Mouse (Mus musculus) neural tube, embryonic 15.5 days (tissue): Measurements from ENCODE around the gene Nlrc4. TPM values are rescaled to one million over a fixed set of nuclear protein-coding genes. Genes with fewer than 3 reads are reported as not detected.

Source experiments
- ATAC-seq: fragments of 200-750 bp; cut with Nextera tagmentation; 2 replicates; pipeline ENCODE4 v1.8.0; 2017; ENCODE audit warnings: mild to moderate bottlenecking, moderate TSS enrichment, moderate library complexity; ENCODE audit not compliant: low FRiP score
- H3K27ac ChIP-seq: fragments of 300-500 bp; sonication (generic); replicated peaks from 2 replicates; pipeline ENCODE4 v1.5.1; 2015; ENCODE audit warnings: mild to moderate bottlenecking, inconsistent platforms
- H3K27me3 ChIP-seq: fragments of 300-500 bp; sonication (generic); replicated peaks from 2 replicates; pipeline ENCODE4 v1.6.1; 2015; ENCODE audit warnings: inconsistent platforms
- H3K36me3 ChIP-seq: fragments of 300-500 bp; sonication (generic); 2 replicates; pipeline ENCODE4 v1.6.1; 2015; ENCODE audit warnings: inconsistent platforms
- H3K4me1 ChIP-seq: fragments of 300-500 bp; sonication (generic); 2 replicates; pipeline ENCODE4 v1.6.1; 2015; ENCODE audit warnings: inconsistent platforms
- H3K4me2 ChIP-seq: fragments of 300-500 bp; sonication (generic); 2 replicates; pipeline ENCODE4 v1.6.1; 2015; ENCODE audit warnings: inconsistent platforms, mild to moderate bottlenecking, moderate library complexity
- H3K4me3 ChIP-seq: fragments of 300-500 bp; sonication (generic); replicated peaks from 2 replicates; pipeline ENCODE4 v1.5.1; 2015; ENCODE audit warnings: mild to moderate bottlenecking, inconsistent platforms
- H3K9ac ChIP-seq: fragments of 300-500 bp; sonication (generic); replicated peaks from 2 replicates; pipeline ENCODE4 v1.6.1; 2015; ENCODE audit warnings: mild to moderate bottlenecking, inconsistent platforms
- H3K9me3 ChIP-seq: fragments of 300-500 bp; sonication (generic); replicated peaks from 2 replicates; pipeline ENCODE4 v1.6.1; 2016; ENCODE audit warnings: inconsistent platforms
- WGBS: fragments of 180-500 bp; shearing (Covaris S2); methylation state at CpG from one replicate; pipeline ENCODE4 v1.1.7; 2015; ENCODE audit warnings: mixed read lengths; 5-methylcytosine and 5-hydroxymethylcytosine counted together
- polyA plus RNA-seq: library from polyadenylated mRNA; unstranded; fragments of >200 nt; fragmentation: Nextera tagmentation; extraction: Ambion mirVana; gene quantifications from 2 replicates; pipeline ENCODE4 v1.2.1, GENCODE M21; 2015

Gene Nlrc4
- polyA plus RNA-seq, 1 experiment from 2014 or later = 0.37 TPM

GRCm38 (mm10) chr17:74463510-74463909, 4.6 kb upstream of the Nlrc4 start:
- no peaks in the 10 kb centered on the region for H3K36me3 ChIP-seq
- no peak overlapping the region for H3K4me2 ChIP-seq
- no peaks in the 10 kb centered on the region for H3K4me1 ChIP-seq
- no peak for ATAC-seq
- H3K9me3 ChIP-seq = no peaks in the 10 kb centered on the region
- no peak overlapping the region for H3K4me3 ChIP-seq
- no peaks in the 10 kb centered on the region for H3K27me3 ChIP-seq
- no peak overlapping the region for H3K9ac ChIP-seq
- no peak overlapping the region for H3K27ac ChIP-seq

GRCm38 (mm10) chr17:74457972-74458677, 817 bp downstream of the Nlrc4 start:
- no peaks in the 10 kb centered on the region for H3K36me3 ChIP-seq
- H3K27ac ChIP-seq = no peak overlapping the region
- H3K4me3 ChIP-seq = no peak overlapping the region
- 83% methylated on average over 10 of the region's 10 CpGs for WGBS
- ATAC-seq = no peak
- H3K9me3 ChIP-seq = no peaks in the 10 kb centered on the region
- no peak overlapping the region for H3K9ac ChIP-seq
- H3K4me2 ChIP-seq = no peak overlapping the region
- H3K4me1 ChIP-seq = no peaks in the 10 kb centered on the region
- no peaks in the 10 kb centered on the region for H3K27me3 ChIP-seq

GRCm38 (mm10) chr17:74456825-74457224, 2.1 kb downstream of the Nlrc4 start:
- Histone ChIP-seq H3K4me3 (no peak overlapping the region), H3K27me3 (no peaks in the 10 kb centered on the region), H3K9me3 (no peaks in the 10 kb centered on the region), H3K9ac (no peak overlapping the region), H3K4me2 (no peak overlapping the region), H3K4me1 (no peaks in the 10 kb centered on the region), H3K27ac (no peak overlapping the region), H3K36me3 (no peaks in the 10 kb centered on the region)
- no peak for ATAC-seq
- 94% methylated on average over 5 of the region's 5 CpGs for WGBS

GRCm38 (mm10) chr17:74455426-74455825, 3.5 kb downstream of the Nlrc4 start:
- Histone ChIP-seq H3K4me3 (no peak overlapping the region), H3K4me1 (no peaks in the 10 kb centered on the region), H3K27me3 (no peaks in the 10 kb centered on the region), H3K9ac (no peak overlapping the region), H3K4me2 (no peak overlapping the region), H3K9me3 (no peaks in the 10 kb centered on the region), H3K36me3 (no peaks in the 10 kb centered on the region), H3K27ac (no peak overlapping the region)
- ATAC-seq = no peak
- 92% methylated on average over 4 of the region's 4 CpGs for WGBS

- H3K9me3 ChIP-seq = no peaks in the 10 kb centered on the region
- no peak overlapping the region for H3K4me2 ChIP-seq
- no peak overlapping the region for H3K9ac ChIP-seq
- no peak for ATAC-seq
- no peak overlapping the region for H3K4me3 ChIP-seq
- H3K27me3 ChIP-seq = no peaks in the 10 kb centered on the region
- H3K36me3 ChIP-seq = no peaks in the 10 kb centered on the region
- H3K27ac ChIP-seq = no peak overlapping the region
- WGBS = 98% methylated on average over 1 of the region's 1 CpGs
- no peaks in the 10 kb centered on the region for H3K4me1 ChIP-seq
Observed at GRCm38 (mm10) chr17:74454660-74455059, 4.3 kb downstream of the Nlrc4 start.

- Histone ChIP-seq H3K4me2 (no peak overlapping the region), H3K27ac (no peak overlapping the region)
Observed at GRCm38 (mm10) chr17:74453928-74454327, 5.0 kb downstream of the Nlrc4 start.

GRCm38 (mm10) chr17:74449776-74450175, 9.2 kb downstream of the Nlrc4 start:
- Histone ChIP-seq H3K4me2 (no peak overlapping the region), H3K27ac (no peak overlapping the region), H3K9me3 (no peaks in the 10 kb centered on the region), H3K4me3 (no peak overlapping the region), H3K9ac (no peak overlapping the region), H3K27me3 (no peaks in the 10 kb centered on the region), H3K36me3 (no peaks in the 10 kb centered on the region), H3K4me1 (no peaks in the 10 kb centered on the region)
- ATAC-seq = no peak
- 89% methylated on average over 10 of the region's 10 CpGs for WGBS

More at GRCm38 (mm10) chr17:74453928-74454327, 5.0 kb downstream of the Nlrc4 start:
- 78% methylated on average over 3 of the region's 3 CpGs for WGBS
- H3K4me1 ChIP-seq = no peaks in the 10 kb centered on the region
- H3K36me3 ChIP-seq = no peaks in the 10 kb centered on the region
- no peak overlapping the region for H3K4me3 ChIP-seq
- no peak overlapping the region for H3K9ac ChIP-seq
- no peak for ATAC-seq
- H3K27me3 ChIP-seq = no peaks in the 10 kb centered on the region
- no peaks in the 10 kb centered on the region for H3K9me3 ChIP-seq

- 79% methylated on average over 5 of the region's 5 CpGs for WGBS
- H3K9ac ChIP-seq = no peak overlapping the region
- no peaks in the 10 kb centered on the region for H3K4me1 ChIP-seq
- H3K27me3 ChIP-seq = no peaks in the 10 kb centered on the region
- no peak overlapping the region for H3K27ac ChIP-seq
- no peaks in the 10 kb centered on the region for H3K9me3 ChIP-seq
- no peak overlapping the region for H3K4me2 ChIP-seq
- H3K36me3 ChIP-seq = no peaks in the 10 kb centered on the region
- ATAC-seq = no peak
- no peak overlapping the region for H3K4me3 ChIP-seq
Observed at GRCm38 (mm10) chr17:74440486-74440885, 18.5 kb downstream of the Nlrc4 start.

GRCm38 (mm10) chr17:74437762-74438161, 21.2 kb downstream of the Nlrc4 start:
- Histone ChIP-seq H3K9ac (no peak overlapping the region), H3K4me2 (no peak overlapping the region), H3K36me3 (no peaks in the 10 kb centered on the region), H3K9me3 (no peaks in the 10 kb centered on the region), H3K4me3 (no peak overlapping the region), H3K4me1 (no peaks in the 10 kb centered on the region), H3K27me3 (no peaks in the 10 kb centered on the region), H3K27ac (no peak overlapping the region)
- ATAC-seq = no peak
- WGBS = 85% methylated on average over 9 of the region's 9 CpGs

- Histone ChIP-seq H3K4me1 (no peaks in the 10 kb centered on the region), H3K9me3 (no peaks in the 10 kb centered on the region), H3K27ac (no peak overlapping the region), H3K36me3 (0 out of 2 replicates have a peak, but pooled peaks cover 4% of the 10 kb centered on the region), H3K4me2 (no peak overlapping the region), H3K4me3 (no peak overlapping the region), H3K27me3 (no peaks in the 10 kb centered on the region), H3K9ac (no peak overlapping the region)
- WGBS = 91% methylated on average over 5 of the region's 5 CpGs
- ATAC-seq = no peak
Observed at GRCm38 (mm10) chr17:74432631-74433030, 26.3 kb downstream of the Nlrc4 start.

GRCm38 (mm10) chr17:74431481-74431880, 27.5 kb downstream of the Nlrc4 start:
- no peak for ATAC-seq
- H3K9ac ChIP-seq = no peak overlapping the region
- no peaks in the 10 kb centered on the region for H3K9me3 ChIP-seq
- no peak overlapping the region for H3K4me2 ChIP-seq
- H3K4me3 ChIP-seq = no peak overlapping the region
- no peaks in the 10 kb centered on the region for H3K4me1 ChIP-seq
- H3K27ac ChIP-seq = no peak overlapping the region
- H3K27me3 ChIP-seq = no peaks in the 10 kb centered on the region
- peaks cover 13% of the 10 kb centered on the region; the same call in 1 of the 2 replicates for H3K36me3 ChIP-seq
- 78% methylated on average over 13 of the region's 13 CpGs for WGBS

- peaks cover 15% of the 10 kb centered on the region; the same call in 1 of the 2 replicates for H3K36me3 ChIP-seq
- no peaks in the 10 kb centered on the region for H3K9me3 ChIP-seq
- H3K27ac ChIP-seq = no peak overlapping the region
- no peak overlapping the region for H3K9ac ChIP-seq
- H3K27me3 ChIP-seq = no peaks in the 10 kb centered on the region
- H3K4me3 ChIP-seq = no peak overlapping the region
- H3K4me1 ChIP-seq = no peaks in the 10 kb centered on the region
- H3K4me2 ChIP-seq = no peak overlapping the region
- ATAC-seq = no peak
- 90% methylated on average over 8 of the region's 8 CpGs for WGBS
Observed at GRCm38 (mm10) chr17:74430074-74430473, 28.9 kb downstream of the Nlrc4 start.
